8 mouse cellular contexts compared by ENCODE assay signal in the genomic region with DNA sequence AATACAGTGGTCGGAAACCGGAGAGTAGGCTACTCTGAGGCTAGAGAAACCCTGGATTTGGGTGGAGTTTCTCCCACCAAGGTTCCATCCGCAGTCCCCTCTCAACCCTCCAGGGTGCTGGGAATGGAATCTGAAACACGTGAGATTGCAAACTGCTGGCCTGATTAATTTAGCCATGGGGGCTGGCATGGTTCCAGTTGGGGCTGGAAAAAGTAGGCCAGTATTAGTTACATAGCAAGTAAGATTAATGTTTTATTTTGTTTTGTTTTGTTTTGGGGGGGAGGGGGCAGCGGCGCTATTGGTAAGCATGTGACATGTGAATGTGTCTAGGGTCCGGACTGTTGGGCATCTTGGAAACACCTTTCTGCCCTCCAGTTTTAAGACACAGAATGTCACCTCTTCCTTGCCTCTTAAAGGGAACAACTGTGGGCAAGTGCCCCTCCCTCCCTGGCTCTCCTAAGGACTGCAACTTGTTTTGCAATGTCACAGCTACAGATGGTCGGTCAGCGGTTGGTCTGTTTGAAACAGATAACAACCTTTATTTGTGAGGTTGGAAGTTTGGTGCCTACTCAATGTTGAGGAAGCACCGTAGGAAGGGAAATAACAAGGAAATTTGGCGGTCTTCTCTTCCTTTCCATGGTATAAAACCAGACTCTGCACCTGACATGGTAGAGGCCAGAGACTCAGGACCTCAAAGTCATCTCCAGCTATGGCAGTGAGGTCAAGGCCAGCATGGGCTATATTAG. TPM values are rescaled to one million over a fixed set of nuclear protein-coding genes. Genes with fewer than 3 reads are reported as not detected.
DNase-seq lines count a peak whose midpoint lies in the region; ATAC-seq and TF ChIP-seq lines count a peak whose summit lies in the region.

No protein-coding gene starts in this region.

- TF ChIP-seq CTCF in spleen, adult 2 months (IDR thresholded peaks at IDR 0.05; ENCODE audit: extremely low read depth, insufficient read depth, insufficient read length, insufficient replicate concordance) = no peak

- no peak overlapping the region for H3K4me2 ChIP-seq in kidney, embryonic 16.5 days (replicated peaks; ENCODE audit: low read depth, low read length)
- H3K4me2 ChIP-seq in neural tube, embryonic 15.5 days = no peak overlapping the region
- H3K4me2 ChIP-seq in midbrain, embryonic 15.5 days = no peak overlapping the region

- H3K36me3 ChIP-seq in kidney, embryonic 16.5 days (ENCODE audit: insufficient read depth, low read length) = no peaks in the 10 kb centered on the region
- no peaks in the 10 kb centered on the region for H3K36me3 ChIP-seq in spleen, adult 2 months (ENCODE audit: control insufficient read depth, insufficient read depth, low read length)
- H3K36me3 ChIP-seq in neural tube, embryonic 15.5 days = no peaks in the 10 kb centered on the region
- H3K36me3 ChIP-seq in midbrain, embryonic 15.5 days (replicated peaks) = no peaks in the 10 kb centered on the region

- no peak overlapping the region for H3K9ac ChIP-seq in kidney, embryonic 16.5 days (replicated peaks; ENCODE audit: low read length)
- no peak overlapping the region for H3K9ac ChIP-seq in neural tube, embryonic 15.5 days (replicated peaks)
- H3K9ac ChIP-seq in midbrain, embryonic 15.5 days = no peak overlapping the region

- H3K27ac ChIP-seq in kidney, embryonic 16.5 days (ENCODE audit: low read length) = peak overlapping the region; percentile 58
- H3K27ac ChIP-seq in spleen, adult 2 months (ENCODE audit: insufficient read depth, low read length) = peak overlapping the region; percentile 19; the same call in 1 of the 2 replicates
- H3K27ac ChIP-seq in neural tube, embryonic 15.5 days (replicated peaks) = no peak overlapping the region
- no peak overlapping the region for H3K27ac ChIP-seq in midbrain, embryonic 15.5 days

- 58% methylated on average over 11 of the region's 11 CpGs for WGBS in kidney, embryonic 16.5 days
- WGBS in spleen, adult 2 months = 54% methylated on average over 11 of the region's 11 CpGs
- 83% methylated on average over 11 of the region's 11 CpGs for WGBS in neural tube, embryonic 15.5 days
- 79% methylated on average over 11 of the region's 11 CpGs for WGBS in midbrain, embryonic 15.5 days

- H3K9me3 ChIP-seq in kidney, embryonic 16.5 days (ENCODE audit: low read length) = no peaks in the 10 kb centered on the region
- H3K9me3 ChIP-seq in neural tube, embryonic 15.5 days (replicated peaks) = no peaks in the 10 kb centered on the region
- H3K9me3 ChIP-seq in midbrain, embryonic 15.5 days = no peaks in the 10 kb centered on the region

- H3K27me3 ChIP-seq in kidney, embryonic 16.5 days (ENCODE audit: insufficient read depth, low read length) = no peaks in the 10 kb centered on the region
- H3K27me3 ChIP-seq in spleen, adult 2 months (ENCODE audit: control insufficient read depth, insufficient read depth, low read length) = no peaks in the 10 kb centered on the region
- no peaks in the 10 kb centered on the region for H3K27me3 ChIP-seq in neural tube, embryonic 15.5 days (replicated peaks)
- no peaks in the 10 kb centered on the region for H3K27me3 ChIP-seq in midbrain, embryonic 15.5 days (replicated peaks)

- ATAC-seq in common myeloid progenitor, adult 5-6 weeks (replicated peaks; ENCODE audit: low read depth, poor library complexity, severe bottlenecking) = peak; percentile 73
- ATAC-seq in kidney, embryonic 16.5 days (ENCODE audit: low FRiP score, low TSS enrichment) = peak; percentile 47; the same call in 1 of the 2 replicates
- no peak for ATAC-seq in neural tube, embryonic 15.5 days (ENCODE audit: low FRiP score)
- ATAC-seq in midbrain, embryonic 15.5 days (replicated peaks) = no peak
- ATAC-seq in inflammation-experienced regulatory T-cells, adult 6 months = no peak

- peaks cover 14% of the 10 kb centered on the region for H3K4me1 ChIP-seq in kidney, embryonic 16.5 days (ENCODE audit: insufficient read depth, low read length)
- H3K4me1 ChIP-seq in spleen, adult 2 months (ENCODE audit: control insufficient read depth, insufficient read depth, insufficient read length) = no peaks in the 10 kb centered on the region
- peaks cover 6% of the 10 kb centered on the region; the same call in 1 of the 2 replicates for H3K4me1 ChIP-seq in neural tube, embryonic 15.5 days
- H3K4me1 ChIP-seq in midbrain, embryonic 15.5 days = peaks cover 3% of the 10 kb centered on the region; the same call in 1 of the 2 replicates

- DNase-seq in right cerebral cortex, postnatal 4 days = peak; percentile 24
- no peak for DNase-seq in right cerebral cortex, adult 18-20 months
- DNase-seq in spleen, adult 2 months (ENCODE audit: low read depth in 1 of 2, low spot score in 2 of 2) = no peak

- TF ChIP-seq POLR2A in spleen, adult 2 months (IDR thresholded peaks at IDR 0.05; ENCODE audit: low read depth, low read length) = no peak

- no peak overlapping the region for H3K4me3 ChIP-seq in kidney, embryonic 16.5 days (ENCODE audit: low read length)
- H3K4me3 ChIP-seq in spleen, adult 2 months (ENCODE audit: extremely low read depth, insufficient read depth, insufficient read length) = no peak overlapping the region
- no peak overlapping the region for H3K4me3 ChIP-seq in neural tube, embryonic 15.5 days (replicated peaks)
- H3K4me3 ChIP-seq in midbrain, embryonic 15.5 days = no peak overlapping the region

RNA-seq across cellular contexts. Expression of gene Cenpu, which starts 5.2 kb away (rescaled TPM):
- total RNA-seq in common myeloid progenitor, adult 5-6 weeks (2017) = 56.1 and 86.5 TPM in 2 replicates
- 17.2 and 18.2 TPM in 2 replicates for polyA plus RNA-seq in kidney, embryonic 16.5 days (2015; fragmentation: Nextera tagmentation; extraction: Ambion mirVana)
- polyA plus RNA-seq in spleen, adult 2 months (2012; rRNA removed) = 1.5 and 2.3 TPM in 2 replicates
- 6.3 and 8.2 TPM in 2 replicates for polyA plus RNA-seq in neural tube, embryonic 15.5 days (2015; fragmentation: Nextera tagmentation; extraction: Ambion mirVana)
- polyA plus RNA-seq in midbrain, embryonic 15.5 days (2015; fragmentation: Nextera tagmentation; extraction: Ambion mirVana) = 5.5 and 6.1 TPM in 2 replicates
- polyA plus RNA-seq in inflammation-experienced regulatory T-cells, adult 6 months (2017; shearing (Covaris generic)) = 10 to 100 TPM in 1 of 3 experiments, 1 to 10 TPM in 2; 8.1 to 18.0 (median 9.1) TPM

Comparison
In these comparisons a context has a peak if more than half of its experiments do, and no peak if none do; other contexts are left out.
1. ATAC-seq: peak in common myeloid progenitor, adult 5-6 weeks (single experiment) and kidney, embryonic 16.5 days (single experiment); none in neural tube, embryonic 15.5 days (single experiment), midbrain, embryonic 15.5 days (single experiment) and inflammation-experienced regulatory T-cells, adult 6 months (single experiment).
2. H3K27ac ChIP-seq: peak in kidney, embryonic 16.5 days (single experiment) and spleen, adult 2 months (single experiment); none in neural tube, embryonic 15.5 days (single experiment) and midbrain, embryonic 15.5 days (single experiment).